Mouse (Mus musculus): Measurements from ENCODE around the gene Ppp1r3g. TPM values are rescaled to one million over a fixed set of nuclear protein-coding genes. Genes with fewer than 3 reads are reported as not detected.
"Not testable (repeated sequence)": the region's sequence is repeated elsewhere in the genome, so short reads cannot be mapped to it uniquely, and the experiment has no call there.

The Ppp1r3g gene
- polyA plus RNA-seq (2012; rRNA removed): 7.6 and 8.0 TPM in 2 replicates

- DNase-seq (ENCODE audit: extremely low spot score in 1 of 2, low spot score in 1 of 2): no peak
These were observed at the start of gene Ppp1r3g for GRCm38 (mm10) chr13:35958539-35958938. Gene Ppp1r3g, plus strand, starts transcription at chr13:35958839.

- no peak for DNase-seq (ENCODE audit: extremely low spot score in 1 of 2, low spot score in 1 of 2)
These were observed 47.2 kb upstream of the Ppp1r3g start for GRCm38 (mm10) chr13:35911476-35911875.

GRCm38 (mm10) chr13:35937991-35938390, 20.6 kb upstream of the Ppp1r3g start:
- peak in 1 of 2 experiments; percentile 29 for DNase-seq (ENCODE audit: extremely low spot score in 1 of 2, low spot score in 1 of 2)

GRCm38 (mm10) chr13:35939871-35940665, 18.6 kb upstream of the Ppp1r3g start:
- no peak for DNase-seq (ENCODE audit: extremely low spot score in 1 of 2, low spot score in 1 of 2)

DNA sequence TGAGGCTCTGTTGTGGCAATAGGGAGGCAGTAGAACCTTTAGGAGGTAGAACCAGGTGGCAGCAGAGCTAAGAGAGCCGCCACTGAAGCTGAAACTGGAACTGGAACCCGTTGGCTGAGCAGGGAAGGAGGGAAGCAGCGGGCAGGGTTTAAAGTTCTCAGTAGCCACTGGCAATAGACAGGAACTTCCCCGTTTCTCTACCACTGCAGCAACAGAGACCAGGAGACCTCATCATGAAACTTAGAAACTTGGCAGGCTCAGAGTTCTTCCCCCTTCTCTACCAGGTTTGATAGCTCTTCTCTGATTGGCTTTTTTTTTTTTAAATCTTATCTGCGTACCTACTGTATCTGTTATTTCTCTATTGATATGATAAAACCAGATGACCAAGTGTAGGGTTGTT, 17.7 kb upstream of the Ppp1r3g start:
- DNase-seq (ENCODE audit: extremely low spot score in 1 of 2, low spot score in 1 of 2): no peak

- no peak for DNase-seq (ENCODE audit: extremely low spot score in 1 of 2, low spot score in 1 of 2)
These were observed 11.8 kb upstream of the Ppp1r3g start for GRCm38 (mm10) chr13:35946659-35947353.

GRCm38 (mm10) chr13:35947354-35948000, 11.2 kb upstream of the Ppp1r3g start:
- DNase-seq (ENCODE audit: extremely low spot score in 1 of 2, low spot score in 1 of 2): peak; percentile 34 to 90

- peak in 1 of 2 experiments; percentile 9 for DNase-seq (ENCODE audit: extremely low spot score in 1 of 2, low spot score in 1 of 2)
These were observed 8.7 kb upstream of the Ppp1r3g start for GRCm38 (mm10) chr13:35949814-35950455.

- DNase-seq (ENCODE audit: extremely low spot score in 1 of 2, low spot score in 1 of 2): peak; percentile 26 to 48
These were observed 890 bp downstream of the Ppp1r3g start for GRCm38 (mm10) chr13:35959391-35960067.

- no peak for DNase-seq (ENCODE audit: extremely low spot score in 1 of 2, low spot score in 1 of 2)
These were observed 4.9 kb downstream of the Ppp1r3g start for GRCm38 (mm10) chr13:35963583-35963982.

DNA sequence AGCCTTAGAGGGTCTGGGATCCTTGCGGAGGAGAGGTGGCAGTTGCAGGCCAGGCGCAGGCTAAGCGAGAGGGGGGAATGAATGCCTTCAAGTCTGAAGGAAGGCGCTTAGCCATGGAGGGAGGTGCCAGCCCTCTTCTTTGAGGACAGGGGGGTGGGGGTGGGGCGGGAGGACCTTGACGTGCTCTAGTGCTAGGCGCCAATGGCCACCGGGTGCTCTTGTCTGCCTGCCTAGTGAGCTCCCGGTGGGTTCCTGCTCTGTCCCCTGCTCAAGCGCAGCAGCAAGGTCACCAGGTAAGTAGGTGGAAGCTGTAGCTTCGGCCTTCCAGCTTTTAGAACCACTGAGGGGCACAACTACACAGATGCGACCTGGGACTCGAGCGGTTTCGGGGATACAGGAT, 9.1 kb downstream of the Ppp1r3g start:
- DNase-seq (ENCODE audit: extremely low spot score in 1 of 2, low spot score in 1 of 2): no peak

DNA sequence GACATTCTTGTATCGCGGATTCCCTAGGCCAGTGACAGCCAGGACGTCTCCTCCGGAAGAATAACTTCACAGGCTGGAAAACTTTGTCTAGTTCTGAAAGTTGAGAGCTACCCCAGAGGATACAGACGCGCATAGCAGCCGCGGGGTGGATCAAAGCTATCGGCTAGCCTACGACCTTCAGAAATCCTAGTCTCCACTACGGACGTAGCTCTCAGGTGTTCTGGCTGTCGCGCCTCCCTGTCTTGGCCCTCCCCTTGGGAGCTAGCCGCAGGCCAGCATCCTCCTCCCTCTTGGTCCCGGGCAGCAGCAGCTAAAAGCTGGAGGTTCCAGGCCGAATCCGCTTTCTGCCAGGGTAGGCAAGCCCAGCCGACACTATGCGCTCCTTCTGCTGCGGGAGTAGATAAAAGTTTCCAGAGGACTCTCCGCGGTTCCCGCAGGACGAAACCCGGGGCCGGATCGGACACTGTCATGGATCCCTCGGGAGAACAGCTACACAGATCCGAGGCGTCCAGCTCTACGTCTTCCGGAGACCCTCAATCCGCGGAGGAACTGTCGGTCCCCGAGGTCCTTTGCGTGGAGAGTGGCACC, 9.6 kb downstream of the Ppp1r3g start:
- no peak for DNase-seq (ENCODE audit: extremely low spot score in 1 of 2, low spot score in 1 of 2)

DNA sequence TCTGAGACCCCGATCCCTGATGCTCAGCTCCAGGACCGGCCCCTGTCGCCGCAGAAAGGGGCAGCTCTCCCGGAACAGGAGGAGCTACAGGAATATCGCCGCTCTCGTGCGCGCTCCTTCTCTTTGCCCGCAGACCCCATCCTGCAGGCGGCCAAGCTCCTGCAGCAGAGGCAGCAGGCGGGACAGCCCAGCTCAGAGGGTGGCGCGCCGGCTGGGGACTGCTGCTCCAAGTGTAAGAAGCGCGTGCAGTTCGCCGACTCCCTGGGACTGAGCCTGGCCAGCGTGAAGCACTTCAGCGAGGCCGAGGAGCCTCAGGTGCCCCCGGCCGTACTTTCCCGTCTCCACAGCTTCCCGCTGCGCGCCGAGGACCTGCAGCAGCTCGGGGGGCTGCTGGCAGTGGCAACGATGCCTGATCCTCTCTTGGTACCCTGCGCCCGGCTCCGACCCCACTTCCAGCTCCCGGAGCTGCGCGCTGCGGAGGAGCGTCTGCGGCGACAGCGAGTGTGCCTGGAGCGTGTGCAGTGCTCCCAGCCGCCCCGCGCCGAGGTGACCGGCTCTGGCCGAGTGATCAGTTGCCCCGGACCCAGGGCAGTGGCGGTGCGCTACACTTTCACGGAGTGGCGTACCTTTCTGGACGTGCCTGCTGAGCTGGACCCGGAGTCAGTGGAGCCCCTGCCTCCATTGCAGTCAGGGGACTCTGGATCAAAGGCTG, 10.2 kb downstream of the Ppp1r3g start:
- no peak for DNase-seq (ENCODE audit: extremely low spot score in 1 of 2, low spot score in 1 of 2)

DNA sequence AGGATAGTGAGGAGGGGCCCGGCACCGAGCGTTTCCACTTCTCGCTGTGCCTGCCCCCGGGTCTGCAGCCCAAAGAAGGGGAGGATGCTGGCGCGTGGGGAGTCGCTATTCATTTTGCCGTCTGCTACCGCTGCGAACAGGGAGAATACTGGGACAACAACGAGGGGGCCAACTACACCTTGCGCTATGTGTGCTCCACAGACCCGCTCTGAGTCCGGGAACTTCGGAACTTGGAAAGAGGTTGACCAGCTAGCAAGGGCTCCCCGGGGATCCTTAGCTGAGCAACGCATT, 10.7 kb downstream of the Ppp1r3g start:
- DNase-seq (ENCODE audit: extremely low spot score in 1 of 2, low spot score in 1 of 2): no peak

DNA sequence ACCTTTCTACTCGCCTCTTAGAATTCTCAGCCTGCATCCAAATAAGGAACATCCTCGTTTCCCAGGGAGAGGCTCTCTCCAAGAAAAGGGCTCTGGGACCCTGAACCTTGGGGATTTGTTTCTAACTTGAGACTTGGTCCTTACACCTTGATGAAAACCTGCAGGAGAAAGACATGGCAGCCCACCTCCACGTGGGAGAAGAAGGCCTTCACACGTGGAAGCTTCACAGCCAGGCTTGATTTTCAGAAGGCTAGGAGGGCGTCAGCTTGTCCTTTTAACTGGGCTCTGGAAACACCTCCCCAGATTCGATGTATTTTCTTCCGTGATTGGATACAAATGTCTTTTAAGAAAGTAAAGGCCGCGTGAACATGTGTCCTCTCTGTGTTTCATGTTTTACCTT, 11.2 kb downstream of the Ppp1r3g start:
- no peak for DNase-seq (ENCODE audit: extremely low spot score in 1 of 2, low spot score in 1 of 2)

DNA sequence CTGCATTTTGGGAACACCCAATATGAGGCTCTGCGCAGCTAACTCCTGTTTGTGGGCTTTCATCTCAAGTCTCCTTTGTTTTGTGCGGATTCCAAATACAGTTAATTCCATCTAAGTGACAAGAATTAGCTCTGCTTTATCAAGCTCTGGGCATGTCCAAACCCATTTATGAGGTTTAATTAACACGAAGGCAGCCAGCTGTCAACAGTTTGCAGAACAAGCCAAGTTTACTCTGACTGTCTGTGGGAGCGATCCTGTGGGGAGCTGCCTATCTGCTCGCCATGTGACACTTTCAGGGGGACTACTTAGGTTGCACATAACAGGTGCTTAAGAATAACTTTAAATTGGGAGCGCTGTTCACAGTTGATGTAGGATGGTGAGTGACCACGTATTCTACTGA, 18.3 kb downstream of the Ppp1r3g start:
- no peak for DNase-seq (ENCODE audit: extremely low spot score in 1 of 2, low spot score in 1 of 2)

- DNase-seq (ENCODE audit: extremely low spot score in 1 of 2, low spot score in 1 of 2): no peak
These were observed 21.8 kb downstream of the Ppp1r3g start for GRCm38 (mm10) chr13:35980471-35980870.

DNA sequence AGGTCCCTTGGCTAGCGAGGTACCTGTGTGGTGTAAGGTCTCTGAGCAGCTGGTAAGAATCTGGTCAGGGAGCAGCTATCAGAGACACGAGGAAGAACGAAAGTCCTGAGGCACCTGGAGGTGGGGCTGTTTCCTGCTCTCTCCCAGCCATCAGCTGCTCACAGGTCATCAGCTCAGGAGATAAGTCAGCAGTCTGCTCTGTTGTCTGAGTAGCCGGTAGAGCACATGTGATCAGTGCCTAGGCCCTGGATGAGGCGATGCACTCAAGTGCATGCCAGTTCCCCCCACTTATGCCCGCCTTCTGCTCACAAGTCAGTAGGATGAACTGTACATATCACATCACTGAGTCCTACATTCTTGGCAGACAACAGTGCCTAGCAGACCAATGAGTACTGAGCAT, 24.3 kb downstream of the Ppp1r3g start:
- no peak for DNase-seq (ENCODE audit: extremely low spot score in 1 of 2, low spot score in 1 of 2)

DNA sequence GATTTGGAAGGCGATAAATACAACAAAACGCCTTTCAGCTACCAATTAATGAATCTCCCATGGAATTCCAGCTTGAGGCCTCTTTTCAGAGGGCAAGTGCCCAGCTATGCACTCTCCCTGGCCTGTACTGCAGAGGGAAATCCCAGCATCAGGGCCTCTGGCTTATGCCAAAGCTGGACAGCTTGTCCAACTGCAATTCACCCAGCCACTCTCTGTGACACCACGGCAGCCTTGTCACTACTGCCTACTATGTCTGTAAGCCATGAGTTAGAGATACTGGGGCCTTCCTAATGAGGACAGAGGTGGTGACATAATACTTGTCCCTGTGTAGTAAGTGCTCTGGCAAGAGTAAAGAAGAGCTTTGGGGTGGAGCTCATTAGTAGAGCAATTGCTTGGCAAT, 30.7 kb downstream of the Ppp1r3g start:
- no peak for DNase-seq (ENCODE audit: extremely low spot score in 1 of 2, low spot score in 1 of 2)

DNA sequence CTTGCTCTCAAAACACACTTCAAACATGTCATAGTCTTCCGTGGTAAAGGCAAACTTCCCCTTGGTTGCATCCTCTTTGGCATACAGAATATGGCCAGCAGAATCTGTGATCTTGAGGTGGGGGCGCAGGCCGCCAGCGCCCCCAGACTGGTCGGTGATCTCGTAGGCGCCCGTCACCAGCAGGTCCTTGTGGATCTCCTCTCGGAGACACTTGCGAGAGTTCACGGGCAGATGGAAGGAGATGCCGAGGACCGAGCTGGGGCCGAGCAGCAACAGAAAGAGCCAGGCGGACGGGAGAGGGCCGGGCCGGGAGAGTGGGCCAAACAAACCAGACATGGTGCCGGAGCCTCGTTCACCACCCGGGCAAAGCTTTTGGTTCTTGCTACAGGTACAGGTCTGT, 32.5 kb downstream of the Ppp1r3g start:
- not testable (repeated sequence) for DNase-seq (ENCODE audit: extremely low spot score in 1 of 2, low spot score in 1 of 2)
